Mouse (Mus musculus) E14TG2a.4 (cell line): ENCODE results near the gene E330009J07Rik.

ENCODE experiments used
- H3K27me3 ChIP-seq: 2 replicates; pipeline ENCODE4 v1.6.1; 2014; ENCODE audit warnings: low read length, control low read depth; ENCODE audit not compliant: insufficient read depth
- H3K36me3 ChIP-seq: 2 replicates; pipeline ENCODE4 v1.6.1; 2014; ENCODE audit warnings: low read length, control low read depth; ENCODE audit not compliant: insufficient read depth
- H3K4me1 ChIP-seq: replicated peaks from 2 replicates; pipeline ENCODE4 v1.6.1; 2014; ENCODE audit warnings: low read depth, low read length, control low read depth
- H3K4me3 ChIP-seq: replicated peaks from 2 replicates; pipeline ENCODE4 v1.5.1; 2014; ENCODE audit warnings: mild to moderate bottlenecking, low read length
- H3K9me3 ChIP-seq: 2 replicates; pipeline ENCODE4 v1.6.1; 2014; ENCODE audit warnings: low read length, control low read depth
- CTCF ChIP-seq: conservative IDR thresholded peaks from 2 replicates; pipeline ENCODE4 v1.5.1; 2014; ENCODE audit warnings: low read length
- NANOG ChIP-seq: IDR thresholded peaks from 2 replicates; pipeline ENCODE4 v1.6.1; 2014; ENCODE audit warnings: borderline replicate concordance, low read length, mixed read lengths
- POU5F1 ChIP-seq: IDR thresholded peaks from 2 replicates; pipeline ENCODE4 v1.6.1; 2014; ENCODE audit warnings: low read length, borderline replicate concordance

The E330009J07Rik gene

DNA sequence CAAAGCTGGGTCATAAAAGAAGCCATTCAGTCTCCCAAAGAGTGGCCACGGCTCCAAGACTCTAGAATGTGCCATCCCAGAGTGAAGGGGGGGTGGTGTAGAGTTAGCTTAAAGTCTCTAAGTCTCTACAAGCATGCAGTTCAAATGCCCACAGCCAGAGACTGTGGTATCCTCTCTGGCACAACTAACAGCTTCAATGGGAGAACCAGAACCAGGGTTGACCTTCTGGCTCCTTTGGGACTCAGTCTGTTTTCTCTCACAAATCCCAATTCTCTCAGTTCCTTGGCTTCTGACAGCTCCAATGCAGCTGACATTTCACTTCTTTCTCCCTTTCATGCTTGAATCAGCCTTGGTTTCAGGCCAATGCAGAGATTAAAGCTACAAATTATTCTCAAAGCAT is 12.9 kb downstream of the E330009J07Rik start:
- H3K9me3 ChIP-seq, result no peaks in the 10 kb centered on the region
- H3K4me1 ChIP-seq, result no peaks in the 10 kb centered on the region
- H3K36me3 ChIP-seq, result no peaks in the 10 kb centered on the region
- no peaks in the 10 kb centered on the region for H3K27me3 ChIP-seq
- no peak overlapping the region for H3K4me3 ChIP-seq
- TF ChIP-seq POU5F1 (no peak), CTCF (no peak), NANOG (no peak)

DNA sequence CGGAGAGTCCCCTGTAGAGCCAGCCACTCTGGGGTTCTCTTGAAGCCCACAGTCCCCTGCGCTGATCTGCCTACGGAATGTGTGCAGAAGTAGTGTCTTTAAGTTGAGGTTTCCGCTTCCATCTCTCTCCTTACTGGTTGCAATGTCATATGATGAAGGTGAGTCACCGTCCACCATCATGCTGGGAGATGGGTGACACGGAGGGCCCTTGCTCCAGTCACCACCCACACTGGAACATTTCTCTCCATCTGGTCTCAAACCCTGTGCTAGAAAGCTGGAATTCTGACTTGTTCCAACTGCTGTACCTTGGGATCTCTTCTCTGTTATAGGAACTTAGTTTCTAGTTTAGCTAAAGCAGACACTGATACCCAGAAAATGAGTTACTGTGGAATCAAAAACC is 14.8 kb downstream of the E330009J07Rik start:
- no peaks in the 10 kb centered on the region for H3K36me3 ChIP-seq
- H3K27me3 ChIP-seq, result no peaks in the 10 kb centered on the region
- H3K9me3 ChIP-seq, result no peaks in the 10 kb centered on the region

GRCm38 (mm10) chr6:40418386-40418785 is 17.5 kb downstream of the E330009J07Rik start:
- Histone ChIP-seq H3K4me3 (no peak overlapping the region), H3K4me1 (no peaks in the 10 kb centered on the region), H3K36me3 (no peaks in the 10 kb centered on the region), H3K27me3 (no peaks in the 10 kb centered on the region), H3K9me3 (no peaks in the 10 kb centered on the region)
- TF ChIP-seq POU5F1 (no peak), CTCF (no peak), NANOG (no peak)

More for the DNA sequence above, 14.8 kb downstream of the E330009J07Rik start:
- no peak for TF ChIP-seq NANOG
- TF ChIP-seq CTCF, result no peak
- no peak for TF ChIP-seq POU5F1
- H3K4me3 ChIP-seq, result no peak overlapping the region
- H3K4me1 ChIP-seq, result no peaks in the 10 kb centered on the region

GRCm38 (mm10) chr6:40415799-40416198 is 20.1 kb downstream of the E330009J07Rik start:
- H3K36me3 ChIP-seq, result no peaks in the 10 kb centered on the region
- TF ChIP-seq POU5F1 (no peak), NANOG (no peak), CTCF (no peak)
- no peaks in the 10 kb centered on the region for H3K4me1 ChIP-seq
- no peaks in the 10 kb centered on the region for H3K9me3 ChIP-seq
- no peak overlapping the region for H3K4me3 ChIP-seq
- no peaks in the 10 kb centered on the region for H3K27me3 ChIP-seq

- no peak for TF ChIP-seq NANOG
- no peak for TF ChIP-seq POU5F1
- no peak for TF ChIP-seq CTCF
- Histone ChIP-seq H3K9me3 (no peaks in the 10 kb centered on the region), H3K4me1 (no peaks in the 10 kb centered on the region), H3K4me3 (no peak overlapping the region), H3K27me3 (no peaks in the 10 kb centered on the region), H3K36me3 (peaks cover 4% of the 10 kb centered on the region; the same call in 1 of the 2 replicates)
Observed at GRCm38 (mm10) chr6:40413565-40413964, 22.4 kb downstream of the E330009J07Rik start.

GRCm38 (mm10) chr6:40413046-40413445 is 22.9 kb downstream of the E330009J07Rik start:
- no peaks in the 10 kb centered on the region for H3K9me3 ChIP-seq

DNA sequence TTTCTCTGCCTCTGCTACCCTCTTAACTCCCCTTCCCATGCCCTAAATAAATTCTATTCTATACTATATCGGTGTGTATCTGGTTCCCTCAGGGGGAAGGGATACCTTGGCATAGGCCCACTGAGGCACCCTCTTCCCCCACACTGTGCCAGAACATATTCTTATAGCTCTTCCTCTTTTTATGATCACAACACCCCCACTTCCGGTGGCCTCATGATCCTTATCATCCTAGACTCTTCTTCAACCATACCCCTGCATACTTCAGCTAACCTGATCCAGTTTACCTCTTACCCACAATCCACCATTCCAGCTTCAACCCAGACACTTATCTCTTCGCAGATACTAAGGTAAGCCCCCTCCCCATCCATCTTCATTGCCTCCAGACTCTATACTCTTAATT is 24.9 kb downstream of the E330009J07Rik start:
- H3K9me3 ChIP-seq, result no peaks in the 10 kb centered on the region
- TF ChIP-seq NANOG, result no peak
- TF ChIP-seq POU5F1, result no peak
- TF ChIP-seq CTCF, result no peak
- no peak overlapping the region for H3K4me3 ChIP-seq
- H3K27me3 ChIP-seq, result no peaks in the 10 kb centered on the region
- H3K4me1 ChIP-seq, result no peaks in the 10 kb centered on the region
- peaks cover 28% of the 10 kb centered on the region for H3K36me3 ChIP-seq

More at GRCm38 (mm10) chr6:40413046-40413445, 22.9 kb downstream of the E330009J07Rik start:
- no peaks in the 10 kb centered on the region for H3K27me3 ChIP-seq
- no peaks in the 10 kb centered on the region for H3K4me1 ChIP-seq
- no peak for TF ChIP-seq CTCF
- no peak for TF ChIP-seq POU5F1
- no peak for TF ChIP-seq NANOG
- H3K4me3 ChIP-seq, result no peak overlapping the region
- H3K36me3 ChIP-seq, result peaks cover 8% of the 10 kb centered on the region

DNA sequence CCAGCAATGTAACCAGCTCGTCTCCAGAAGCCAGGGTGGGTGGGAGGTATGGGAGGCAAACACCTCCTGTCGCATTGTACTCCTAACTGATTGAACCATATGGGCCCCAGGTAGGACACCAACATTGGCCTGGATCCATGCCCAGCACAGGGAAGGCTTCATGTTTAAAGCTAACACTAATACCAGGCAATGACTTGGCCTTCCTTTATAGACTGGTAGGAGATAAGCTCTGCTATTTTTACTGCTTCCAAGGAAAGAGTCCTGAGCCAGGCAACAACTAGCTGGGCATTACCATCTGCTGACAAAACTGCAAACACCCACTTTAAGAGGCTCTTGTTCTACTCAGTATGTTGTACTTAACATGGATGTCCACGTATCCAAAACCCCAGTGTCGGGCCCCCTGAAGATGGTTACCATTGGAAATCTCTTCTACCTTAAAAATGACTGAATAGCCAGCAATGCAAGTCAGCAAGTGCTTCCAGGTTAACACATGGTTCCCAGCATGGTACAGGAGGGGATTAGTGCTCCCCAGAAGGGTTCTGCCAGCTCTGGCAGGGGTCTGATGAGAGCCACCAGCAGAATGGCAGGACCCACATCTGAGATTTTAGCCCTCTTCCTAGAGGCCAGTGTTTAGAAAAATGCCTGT is 32.2 kb downstream of the E330009J07Rik start:
- peaks cover 6% of the 10 kb centered on the region for H3K9me3 ChIP-seq
- peaks cover 82% of the 10 kb centered on the region for H3K36me3 ChIP-seq
- H3K27me3 ChIP-seq, result no peaks in the 10 kb centered on the region
- no peak overlapping the region for H3K4me3 ChIP-seq
- no peak for TF ChIP-seq CTCF
- no peak for TF ChIP-seq POU5F1
- no peak for TF ChIP-seq NANOG
- no peaks in the 10 kb centered on the region for H3K4me1 ChIP-seq

DNA sequence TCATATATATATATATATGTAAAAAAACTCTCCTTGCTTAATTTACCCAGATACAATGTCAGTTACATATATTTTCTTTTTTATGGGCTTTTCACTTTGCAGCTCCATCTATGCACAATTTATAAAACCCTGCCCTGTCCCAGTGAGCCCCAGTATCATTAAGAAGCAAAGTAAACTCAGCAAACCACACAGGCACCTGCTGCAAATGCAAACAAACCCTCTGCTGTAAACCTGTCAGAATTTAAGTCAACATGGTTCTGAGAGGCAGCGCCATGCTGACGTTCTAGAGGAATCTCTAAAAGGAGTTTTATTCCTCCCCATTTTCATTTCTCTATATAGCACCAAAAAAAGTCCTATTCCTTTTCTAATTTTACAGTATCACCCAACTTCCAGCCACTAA is 33.9 kb downstream of the E330009J07Rik start:
- Histone ChIP-seq H3K27me3 (no peaks in the 10 kb centered on the region), H3K9me3 (peaks cover 18% of the 10 kb centered on the region), H3K36me3 (peaks cover 81% of the 10 kb centered on the region), H3K4me1 (no peaks in the 10 kb centered on the region), H3K4me3 (no peak overlapping the region)
- no peak for TF ChIP-seq POU5F1

GRCm38 (mm10) chr6:40393213-40393612 is 42.7 kb downstream of the E330009J07Rik start:
- Histone ChIP-seq H3K9me3 (peaks cover 36% of the 10 kb centered on the region), H3K4me1 (no peaks in the 10 kb centered on the region), H3K4me3 (no peak overlapping the region), H3K27me3 (no peaks in the 10 kb centered on the region), H3K36me3 (peaks cover 79% of the 10 kb centered on the region)
- no peak for TF ChIP-seq POU5F1
- TF ChIP-seq CTCF, result peak; percentile 60
- TF ChIP-seq NANOG, result no peak
